Mouse (Mus musculus) olfactory bulb, adult 2 months (tissue): ENCODE measurements at regions not wholly inside any gene's neighbourhood (a gene's known extent, or its start where the extent isn't known, plus 50 kb on each side); places are given as distances from the start of the nearest gene placed in this dataset.

Source experiments
- CTCF ChIP-seq: fragments of 200-500 bp; IDR thresholded peaks from 2 replicates; pipeline ENCODE4 v1.5.1; 2012; ENCODE audit warnings: low read depth, mild to moderate bottlenecking, low read length, moderate library complexity; ENCODE audit not compliant: insufficient read depth
- POLR2A ChIP-seq: fragments of 200-500 bp; IDR thresholded peaks from 2 replicates; pipeline ENCODE4 v1.6.1; 2012; ENCODE audit warnings: mild to moderate bottlenecking, low read depth, low read length, moderate library complexity; ENCODE audit not compliant: insufficient read depth

DNA sequence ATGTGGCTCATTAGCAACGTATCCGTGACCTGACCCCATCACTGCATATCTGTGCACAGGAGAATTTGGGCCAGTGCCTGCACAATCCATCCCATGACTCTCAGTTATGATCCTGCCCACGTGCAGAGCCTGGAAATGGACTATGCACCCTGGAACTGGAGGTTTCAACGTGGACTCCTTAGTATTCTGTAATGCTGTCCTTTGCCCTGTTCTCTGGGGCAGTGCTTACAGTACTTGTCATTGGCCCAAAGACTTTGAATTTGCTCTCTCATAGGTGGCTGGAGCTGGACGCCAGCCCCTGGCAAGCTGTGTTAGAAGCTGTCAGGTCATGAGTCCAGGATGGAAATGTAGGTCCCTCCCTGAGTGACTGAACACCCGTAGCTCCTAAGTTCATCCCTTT lies 269.9 kb upstream of the Mki67 start:
- TF ChIP-seq CTCF = no peak
- TF ChIP-seq POLR2A = no peak
